Mouse (Mus musculus) G1E (cell line): ENCODE measurements around the gene Il20rb. TPM values are rescaled to one million over a fixed set of nuclear protein-coding genes. Genes with fewer than 3 reads are reported as not detected.
A peak's percentile ranks its signal among the peaks of the same experiment; 100 is the strongest.

ENCODE experiments used
- ATAC-seq: 2 replicates; pipeline ENCODE4 v1.8.0; 2016; ENCODE audit warnings: mild to moderate bottlenecking; ENCODE audit not compliant: insufficient number of reproducible peaks, poor library complexity, low FRiP score, severe bottlenecking; ENCODE audit errors: extremely low read depth
- DNase-seq: peaks from one replicate; pipeline ENCODE4 v3.0.0; 2012; ENCODE audit warnings: low spot score
- H3K27me3 ChIP-seq: 2 replicates; pipeline ENCODE4 v1.6.1; 2012; ENCODE audit warnings: mild to moderate bottlenecking, low read length, inconsistent platforms; ENCODE audit not compliant: insufficient read depth
- H3K36me3 ChIP-seq: replicated peaks from 2 replicates; pipeline ENCODE3; 2012; ENCODE audit warnings: mild to moderate bottlenecking, inconsistent platforms
- H3K4me1 ChIP-seq: 2 replicates; pipeline ENCODE4 v1.6.1; 2012; ENCODE audit warnings: low read depth, low read length, inconsistent platforms, mixed read lengths; ENCODE audit not compliant: insufficient read depth
- H3K4me3 ChIP-seq: 2 replicates; pipeline ENCODE4 v1.5.1; 2012; ENCODE audit warnings: low read depth, mild to moderate bottlenecking, inconsistent platforms, low read length, moderate library complexity, mixed read lengths
- H3K9me3 ChIP-seq: replicated peaks from 2 replicates; pipeline ENCODE4 v1.6.1; 2012; ENCODE audit warnings: inconsistent platforms
- CTCF ChIP-seq: IDR thresholded peaks from 2 replicates; pipeline ENCODE4 v1.5.1; 2012; ENCODE audit warnings: low read depth, low read length, inconsistent platforms, mixed read lengths
- GATA1 ChIP-seq: IDR thresholded peaks from 2 replicates; pipeline ENCODE4 v1.6.1; 2012; ENCODE audit warnings: borderline replicate concordance, low read length, inconsistent platforms, mixed read lengths
- GATA2 ChIP-seq: IDR thresholded peaks from 2 replicates; pipeline ENCODE4 v1.6.1; 2012; ENCODE audit warnings: low read depth, low read length, inconsistent platforms, borderline replicate concordance
- POLR2AphosphoS5 ChIP-seq: IDR thresholded peaks from 2 replicates; pipeline ENCODE4 v1.6.1; 2012; ENCODE audit warnings: low read depth, low read length, inconsistent platforms; ENCODE audit not compliant: insufficient replicate concordance
- TAL1 ChIP-seq: conservative IDR thresholded peaks from 2 replicates; pipeline ENCODE4 v1.6.1; 2012; ENCODE audit warnings: low read depth, low read length, inconsistent platforms, mixed read lengths
- polyA plus RNA-seq: library from polyadenylated mRNA; stranded (reverse); fragments of >175 nt; gene quantifications from 2 replicates; pipeline ENCODE4 v1.2.3, GENCODE M21; 2012
- total RNA-seq, 2 experiments: library from RNA; stranded (forward) in 1 of 2; stranded (reverse) in 1 of 2; fragments of 200-1000 nt in 1 of 2; fragments of >200 nt in 1 of 2; fragmentation: Nextera tagmentation in 1 of 2; gene quantifications; 2 replicates each; pipeline ENCODE4 v1.2.3; 2014 to 2017

The Il20rb gene
- total and polyA plus RNA-seq, 3 experiments = 0.20 to 1.1 (median 0.71) TPM

DNA sequence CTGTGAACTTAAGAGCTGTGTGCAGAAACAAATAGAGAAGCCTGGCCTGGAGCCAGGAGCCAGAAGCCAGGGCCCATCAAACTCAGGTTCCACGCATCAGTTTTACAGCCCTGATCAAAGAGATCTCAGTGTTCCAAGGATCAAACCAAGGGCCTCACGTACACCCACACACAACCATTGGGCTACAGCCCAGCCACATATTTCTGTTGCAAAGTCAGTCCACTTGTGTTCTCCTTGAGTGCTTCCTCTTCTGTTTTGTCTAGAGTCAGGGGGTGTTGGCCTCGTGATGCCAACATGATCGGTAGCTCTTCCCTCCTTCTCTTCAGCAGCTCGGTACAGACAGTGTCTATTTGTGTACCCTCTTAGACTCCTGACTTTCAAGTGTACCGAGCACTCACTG lies 34.2 kb downstream of the Il20rb start:
- peaks cover 3% of the 10 kb centered on the region for H3K36me3 ChIP-seq
- peaks cover 26% of the 10 kb centered on the region for H3K4me1 ChIP-seq
- no peaks in the 10 kb centered on the region for H3K9me3 ChIP-seq
- TF ChIP-seq CTCF (no peak), POLR2AphosphoS5 (no peak), GATA1 (no peak), GATA2 (no peak), TAL1 (no peak)
- peaks cover 8% of the 10 kb centered on the region; the same call in 1 of the 2 replicates for H3K27me3 ChIP-seq
- DNase-seq = no peak
- ATAC-seq = no peak
- H3K4me3 ChIP-seq = no peak overlapping the region

- H3K36me3 ChIP-seq = no peaks in the 10 kb centered on the region
- no peak overlapping the region for H3K4me3 ChIP-seq
- no peaks in the 10 kb centered on the region for H3K9me3 ChIP-seq
- H3K27me3 ChIP-seq = peaks cover 11% of the 10 kb centered on the region; the same call in 1 of the 2 replicates
- peaks cover 7% of the 10 kb centered on the region for H3K4me1 ChIP-seq
- TF ChIP-seq CTCF (peak; percentile 90), POLR2AphosphoS5 (no peak), GATA2 (no peak), GATA1 (no peak), TAL1 (no peak)
- ATAC-seq (no peak), DNase-seq (peak; percentile 50)
These were observed 40.4 kb downstream of the Il20rb start for GRCm38 (mm10) chr9:100446059-100446686.

GRCm38 (mm10) chr9:100440111-100440790 lies 46.3 kb downstream of the Il20rb start:
- no peak overlapping the region for H3K4me3 ChIP-seq
- H3K9me3 ChIP-seq = no peaks in the 10 kb centered on the region
- no peak for ATAC-seq
- no peaks in the 10 kb centered on the region for H3K36me3 ChIP-seq
- H3K27me3 ChIP-seq = peaks cover 12% of the 10 kb centered on the region; the same call in 1 of the 2 replicates
- no peak for DNase-seq
- H3K4me1 ChIP-seq = no peaks in the 10 kb centered on the region
- TF ChIP-seq CTCF (no peak), GATA2 (no peak), TAL1 (no peak), POLR2AphosphoS5 (no peak), GATA1 (no peak)

DNA sequence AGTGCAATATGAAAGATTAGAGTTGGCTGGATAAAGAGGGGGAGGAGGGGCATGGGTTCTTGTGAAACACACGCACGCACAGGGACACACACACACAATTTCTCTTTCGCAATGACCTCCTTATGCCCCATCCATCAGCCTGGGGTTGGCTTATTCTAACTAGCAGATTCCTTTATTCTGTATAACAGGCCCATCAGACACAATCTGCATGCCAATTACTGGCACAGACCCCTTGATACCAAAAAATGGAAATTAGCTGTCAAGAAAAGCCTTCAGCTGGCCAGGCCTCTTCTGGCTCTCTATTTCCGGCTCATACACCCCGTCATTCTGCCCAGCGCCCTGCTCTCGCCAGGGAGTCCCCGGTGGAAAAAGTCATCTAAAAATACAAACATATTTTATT lies 47.1 kb downstream of the Il20rb start:
- Histone ChIP-seq H3K27me3 (peaks cover 12% of the 10 kb centered on the region; the same call in 1 of the 2 replicates), H3K4me1 (no peaks in the 10 kb centered on the region), H3K9me3 (no peaks in the 10 kb centered on the region), H3K4me3 (no peak overlapping the region), H3K36me3 (no peaks in the 10 kb centered on the region)
- ATAC-seq (no peak), DNase-seq (no peak)
- TF ChIP-seq GATA2 (no peak), GATA1 (no peak), TAL1 (no peak), POLR2AphosphoS5 (no peak), CTCF (no peak)

DNA sequence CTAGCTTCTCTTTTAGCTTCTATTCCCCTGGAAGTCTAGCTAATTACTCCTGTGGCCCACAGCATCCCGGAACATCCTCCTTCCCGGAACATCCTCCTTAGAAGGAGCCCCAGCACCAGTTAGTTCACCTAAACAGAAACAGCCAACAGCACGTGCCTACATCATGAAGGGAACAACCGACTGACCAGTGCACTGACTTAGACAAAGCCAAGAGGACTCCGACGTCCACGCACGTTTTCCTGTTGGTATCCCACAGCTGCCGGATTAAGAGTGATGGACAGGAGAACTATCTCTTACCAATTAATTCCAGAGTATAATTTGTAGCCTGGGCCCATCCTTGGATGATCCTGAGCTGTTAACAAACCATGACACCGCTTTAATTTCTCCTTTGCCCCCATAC lies 47.6 kb downstream of the Il20rb start:
- H3K36me3 ChIP-seq = no peaks in the 10 kb centered on the region
- H3K4me1 ChIP-seq = no peaks in the 10 kb centered on the region
- no peak for DNase-seq
- no peak overlapping the region for H3K4me3 ChIP-seq
- H3K9me3 ChIP-seq = no peaks in the 10 kb centered on the region
- ATAC-seq = no peak
- H3K27me3 ChIP-seq = peaks cover 12% of the 10 kb centered on the region; the same call in 1 of the 2 replicates
- TF ChIP-seq GATA1 (no peak), CTCF (no peak), TAL1 (no peak), GATA2 (no peak), POLR2AphosphoS5 (no peak)

DNA sequence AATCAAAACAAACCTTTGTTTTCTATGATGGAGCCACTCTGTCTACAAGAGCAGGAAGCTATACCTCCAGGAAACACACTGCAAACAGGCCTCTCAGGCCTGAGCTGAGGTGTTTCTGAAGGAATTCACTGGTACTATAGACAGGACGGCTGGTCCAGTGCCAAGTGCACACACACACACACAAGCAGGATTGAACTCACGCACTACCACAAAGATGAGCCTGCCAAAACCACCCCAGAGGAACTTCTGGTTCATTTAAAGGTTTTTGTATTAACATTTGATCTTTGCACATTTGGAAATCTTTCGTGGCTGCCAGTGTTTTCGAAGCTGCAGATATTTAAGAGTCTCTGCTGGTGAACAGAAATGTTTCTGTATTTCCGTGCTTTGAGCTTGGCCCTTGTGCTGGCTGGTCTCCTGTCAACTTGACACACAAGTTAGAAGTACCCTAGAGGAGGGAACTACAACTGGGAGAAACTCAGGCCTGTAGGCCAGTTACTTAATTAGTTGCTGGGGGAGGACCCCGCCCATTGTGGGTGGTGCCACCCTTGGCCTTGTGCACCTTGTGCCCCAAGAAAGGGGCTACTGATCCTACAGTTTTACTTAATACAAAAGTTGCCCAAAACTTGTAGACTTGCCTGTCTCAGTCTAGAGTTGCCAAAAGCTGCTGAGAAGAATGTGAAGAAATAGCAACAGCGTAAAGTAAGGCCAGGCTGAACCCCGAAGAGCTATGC lies 49.6 kb downstream of the Il20rb start:
- no peaks in the 10 kb centered on the region for H3K9me3 ChIP-seq
- H3K4me3 ChIP-seq = no peak overlapping the region
- ATAC-seq (no peak), DNase-seq (no peak)
- TF ChIP-seq GATA1 (no peak), POLR2AphosphoS5 (no peak), TAL1 (no peak), GATA2 (no peak), CTCF (no peak)
- H3K36me3 ChIP-seq = no peaks in the 10 kb centered on the region
- H3K4me1 ChIP-seq = no peaks in the 10 kb centered on the region
- H3K27me3 ChIP-seq = peaks cover 12% of the 10 kb centered on the region; the same call in 1 of the 2 replicates
